Mouse (Mus musculus): ENCODE results near the gene Pcnx3.

- TF ChIP-seq MAX (IDR thresholded peaks at IDR 0.05; ENCODE audit: low read length) = no peak
- TF ChIP-seq ZMIZ1 (IDR thresholded peaks at IDR 0.05; ENCODE audit: low read depth, low read length) = no peak
- TF ChIP-seq TCF12 (IDR thresholded peaks at IDR 0.05; ENCODE audit: low read depth, low read length) = no peak
- no peak for TF ChIP-seq CHD1 (IDR thresholded peaks at IDR 0.05; ENCODE audit: low read depth, low read length)
- no peak for TF ChIP-seq NRF1 (IDR thresholded peaks at IDR 0.05; ENCODE audit: low read depth, low read length)
- no peak for TF ChIP-seq CTCF (conservative IDR thresholded peaks at IDR 0.05 in 1 of 2, IDR thresholded peaks at IDR 0.05 in 1 of 2; ENCODE audit: low read depth in 2 of 2, low read length in 2 of 2)
- TF ChIP-seq USF1 (IDR thresholded peaks at IDR 0.05; ENCODE audit: low read depth, low read length) = no peak
- TF ChIP-seq POLR2A (IDR thresholded peaks at IDR 0.05; ENCODE audit: low read depth, low read length) = no peak
- TF ChIP-seq EP300 (IDR thresholded peaks at IDR 0.05; ENCODE audit: low read length) = no peak
- TF ChIP-seq JUND (conservative IDR thresholded peaks at IDR 0.05; ENCODE audit: low read depth, low read length) = no peak
- TF ChIP-seq ZNF384 (IDR thresholded peaks at IDR 0.05; ENCODE audit: low read depth, low read length) = no peak
- no peak for TF ChIP-seq MYC (IDR thresholded peaks at IDR 0.05; ENCODE audit: low read depth, low read length)
- no peak for TF ChIP-seq ZKSCAN1 (IDR thresholded peaks at IDR 0.05; ENCODE audit: borderline replicate concordance, low read depth, low read length)
Observed at GRCm38 (mm10) chr19:5640339-5640738, 48.4 kb downstream of the Pcnx3 start.
